Mouse (Mus musculus) kidney, adult 2 months (tissue): ENCODE measurements around the gene Hmces.

Source experiments
- CTCF ChIP-seq: fragments of 200-500 bp; conservative IDR thresholded peaks from 2 replicates; pipeline ENCODE4 v1.5.1; 2011; ENCODE audit warnings: low read depth, mild to moderate bottlenecking, control low read depth, low read length, moderate library complexity, mixed read lengths; ENCODE audit not compliant: insufficient read depth, insufficient read length
- POLR2A ChIP-seq: fragments of 200-500 bp; IDR thresholded peaks from one replicate; pipeline ENCODE4 v1.6.1; 2011; ENCODE audit warnings: low read depth, low read length, control low read depth

DNA sequence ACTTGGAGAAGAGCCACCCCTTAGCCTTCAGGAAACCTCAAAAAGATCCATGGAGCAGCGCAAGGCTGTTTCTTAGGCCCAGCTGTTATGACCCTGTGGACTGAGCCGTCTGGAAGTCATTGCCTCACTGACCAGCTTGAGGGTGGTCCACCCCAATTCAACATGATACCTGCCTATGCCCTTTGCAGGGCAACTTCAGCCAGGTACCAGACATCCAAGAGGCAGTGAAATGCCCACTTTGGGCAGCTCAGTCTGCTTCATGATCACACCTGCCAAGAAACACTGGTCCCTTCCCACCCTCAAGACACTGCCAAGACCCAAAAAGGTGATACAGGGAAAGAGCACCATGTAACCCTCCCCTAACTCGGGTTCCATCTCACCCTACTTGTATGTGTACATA lies 66.0 kb downstream of the Hmces start:
- TF ChIP-seq CTCF: no peak
- TF ChIP-seq POLR2A: no peak
